Mouse (Mus musculus): ENCODE measurements around the gene Tnfrsf11a.

GRCm38 (mm10) chr1:105878416-105878815 lies 97.9 kb downstream of the Tnfrsf11a start:
- no peak for TF ChIP-seq CTCF (IDR thresholded peaks at IDR 0.05; ENCODE audit: low read depth, low read length)
- TF ChIP-seq POLR2A (IDR thresholded peaks at IDR 0.05; ENCODE audit: borderline replicate concordance, low read depth, low read length), result no peak

Measured in bone marrow macrophage, adult 2 months (primary cell).